Mouse (Mus musculus) embryonic facial prominence, embryonic 11.5 days (tissue): Measurements from ENCODE around the gene Sod1. TPM values are rescaled to one million over a fixed set of nuclear protein-coding genes. Genes with fewer than 3 reads are reported as not detected.
A peak's percentile ranks its signal among the peaks of the same experiment; 100 is the strongest.

ENCODE experiments used
- ATAC-seq: fragments of 200-750 bp; cut with Nextera tagmentation; replicated peaks from 2 replicates; pipeline ENCODE4 v1.8.0; 2017; ENCODE audit warnings: low read depth; ENCODE audit not compliant: insufficient number of reproducible peaks, low FRiP score, low TSS enrichment
- DNase-seq: peaks from one replicate; pipeline ENCODE4 v3.0.0-alpha.2; 2015; ENCODE audit warnings: low spot score
- H3K27ac ChIP-seq: fragments of 300-500 bp; sonication (generic); replicated peaks from 2 replicates; pipeline ENCODE4 v1.5.1; 2014; ENCODE audit warnings: mild to moderate bottlenecking, low read depth, low read length, control low read depth
- H3K27me3 ChIP-seq: fragments of 300-500 bp; sonication (generic); 2 replicates; pipeline ENCODE4 v1.6.1; 2014; ENCODE audit warnings: mild to moderate bottlenecking, low read length, moderate library complexity, mixed read lengths; ENCODE audit not compliant: control insufficient read depth, insufficient read depth
- H3K36me3 ChIP-seq: fragments of 300-500 bp; sonication (generic); replicated peaks from 2 replicates; pipeline ENCODE4 v1.6.1; 2014; ENCODE audit warnings: low read depth, mild to moderate bottlenecking, low read length, moderate library complexity, mixed read lengths; ENCODE audit not compliant: control insufficient read depth, insufficient read depth
- H3K4me1 ChIP-seq: fragments of 300-500 bp; sonication (generic); 2 replicates; pipeline ENCODE4 v1.6.1; 2014; ENCODE audit warnings: low read length, mixed read lengths; ENCODE audit not compliant: control insufficient read depth, insufficient read depth
- H3K4me2 ChIP-seq: fragments of 300-500 bp; sonication (generic); 2 replicates; pipeline ENCODE4 v1.6.1; 2014; ENCODE audit warnings: low read depth, mild to moderate bottlenecking, control low read depth, low read length, moderate library complexity
- H3K4me3 ChIP-seq: fragments of 300-500 bp; sonication (generic); 2 replicates; pipeline ENCODE4 v1.5.1; 2014; ENCODE audit warnings: low read depth, low read length, control low read depth
- H3K9ac ChIP-seq: fragments of 300-500 bp; sonication (generic); replicated peaks from 2 replicates; pipeline ENCODE4 v1.6.1; 2014; ENCODE audit warnings: mild to moderate bottlenecking, control low read depth, low read length
- H3K9me3 ChIP-seq: fragments of 300-500 bp; sonication (generic); replicated peaks from 2 replicates; pipeline ENCODE4 v1.6.1; 2016; ENCODE audit warnings: mild to moderate bottlenecking, low read length, inconsistent platforms, mixed read lengths; ENCODE audit not compliant: control insufficient read depth
- WGBS: fragments of 180-500 bp; shearing (Covaris S2); extraction: QIAGEN DNeasy Blood & Tissue Kit; methylation state at CpG from one replicate; pipeline ENCODE4 v1.1.7; 2014; 5-methylcytosine and 5-hydroxymethylcytosine counted together
- polyA plus RNA-seq: library from polyadenylated mRNA; unstranded; fragments of >200 nt; fragmentation: Nextera tagmentation; extraction: Ambion mirVana; gene quantifications from 2 replicates; pipeline ENCODE4 v1.2.1, GENCODE M21; 2014

The Sod1 gene
- polyA plus RNA-seq, 1 experiment from 2014 or later, result 1,220 TPM

GRCm38 (mm10) chr16:90265106-90265505, 44.6 kb downstream of the Sod1 start:
- no peaks in the 10 kb centered on the region for H3K27me3 ChIP-seq
- DNase-seq (no peak), ATAC-seq (no peak)
- no peak overlapping the region for H3K4me2 ChIP-seq
- 86% methylated on average over 1 of the region's 1 CpGs for WGBS
- H3K9ac ChIP-seq, result no peak overlapping the region
- no peak overlapping the region for H3K27ac ChIP-seq
- H3K4me3 ChIP-seq, result no peak overlapping the region
- H3K4me1 ChIP-seq, result no peaks in the 10 kb centered on the region
- H3K36me3 ChIP-seq, result no peaks in the 10 kb centered on the region
- no peaks in the 10 kb centered on the region for H3K9me3 ChIP-seq

DNA sequence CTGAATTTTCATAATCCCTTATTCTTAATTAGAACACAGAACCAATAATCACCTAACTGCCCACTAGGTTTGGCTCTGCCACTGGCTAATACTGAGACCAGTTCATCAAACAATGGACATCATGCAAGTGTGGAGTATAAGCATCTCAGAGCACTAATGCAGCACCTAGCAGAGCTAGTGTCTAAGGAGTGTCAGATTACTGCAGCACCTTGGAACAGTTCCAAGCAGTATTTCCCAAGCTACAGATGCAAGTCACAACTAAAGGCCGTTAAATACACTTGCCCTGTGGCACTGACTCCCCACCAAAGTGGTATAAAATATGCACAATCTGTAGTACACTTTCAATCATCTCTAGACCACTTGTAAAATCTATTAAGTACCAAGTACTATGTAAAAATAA, 46.0 kb downstream of the Sod1 start:
- Histone ChIP-seq H3K9me3 (no peaks in the 10 kb centered on the region), H3K4me2 (no peak overlapping the region), H3K27me3 (no peaks in the 10 kb centered on the region), H3K27ac (no peak overlapping the region), H3K4me1 (no peaks in the 10 kb centered on the region), H3K9ac (no peak overlapping the region), H3K36me3 (no peaks in the 10 kb centered on the region), H3K4me3 (no peak overlapping the region)
- no peak for ATAC-seq
- 56% methylated on average over 1 of the region's 1 CpGs for WGBS
- peak; percentile 15 for DNase-seq

- 92% methylated on average over 6 of the region's 6 CpGs for WGBS
- no peak overlapping the region for H3K4me2 ChIP-seq
- no peak overlapping the region for H3K4me3 ChIP-seq
- DNase-seq (no peak), ATAC-seq (no peak)
- H3K9ac ChIP-seq, result no peak overlapping the region
- H3K27me3 ChIP-seq, result no peaks in the 10 kb centered on the region
- no peaks in the 10 kb centered on the region for H3K36me3 ChIP-seq
- no peaks in the 10 kb centered on the region for H3K9me3 ChIP-seq
- no peak overlapping the region for H3K27ac ChIP-seq
- no peaks in the 10 kb centered on the region for H3K4me1 ChIP-seq
These were observed 55.0 kb downstream of the Sod1 start for GRCm38 (mm10) chr16:90275521-90275920.

Other genes starting within 250 kb of the Sod1 start
- gene Tiam1, start 77.0 kb upstream of the Sod1 start, polyA plus RNA-seq, result 31.2 and 33.8 TPM in 2 replicates
- 24.0 and 24.5 TPM in 2 replicates for gene Scaf4, start 63.7 kb downstream of the Sod1 start, polyA plus RNA-seq
- gene Hunk, start 165.3 kb downstream of the Sod1 start, polyA plus RNA-seq, result 14.5 and 15.8 TPM in 2 replicates